Mouse (Mus musculus) bone marrow, adult 2 months (tissue): ENCODE measurements around the gene Phospho1. TPM values are rescaled to one million over a fixed set of nuclear protein-coding genes. Genes with fewer than 3 reads are reported as not detected.

ENCODE experiments used
- H3K27ac ChIP-seq: fragments of 200-500 bp; 2 replicates; pipeline ENCODE4 v1.5.1; 2012; ENCODE audit warnings: low read depth, mild to moderate bottlenecking, control low read depth, inconsistent platforms, low read length; ENCODE audit not compliant: control insufficient read depth, poor library complexity, insufficient read depth
- H3K4me1 ChIP-seq: fragments of 200-500 bp; 2 replicates; pipeline ENCODE4 v1.6.1; 2011; ENCODE audit warnings: low read length; ENCODE audit not compliant: control insufficient read depth, insufficient read depth
- H3K4me3 ChIP-seq: fragments of 200-500 bp; replicated peaks from 2 replicates; pipeline ENCODE3; 2011; ENCODE audit warnings: mild to moderate bottlenecking, low read depth, low read length, control low read depth; ENCODE audit not compliant: control insufficient read depth
- CTCF ChIP-seq: fragments of 200-500 bp; IDR thresholded peaks from 2 replicates; pipeline ENCODE4 v1.5.1; 2011; ENCODE audit warnings: low read length, control low read depth; ENCODE audit not compliant: control insufficient read depth, insufficient read depth
- POLR2A ChIP-seq: fragments of 200-500 bp; IDR thresholded peaks from 2 replicates; pipeline ENCODE4 v1.6.1; 2011; ENCODE audit warnings: low read depth, mild to moderate bottlenecking, control low read depth, low read length, borderline replicate concordance; ENCODE audit not compliant: control insufficient read depth
- WGBS: fragments of 180-500 bp; shearing (Covaris S2); methylation state at CpG from one replicate; pipeline ENCODE4 v1.1.7; 2018; 5-methylcytosine and 5-hydroxymethylcytosine counted together
- polyA plus RNA-seq: library from polyadenylated mRNA; stranded (reverse); fragments of >200 nt; gene quantifications from 2 replicates; pipeline ENCODE4 v1.2.4, GENCODE M21; 2011; ENCODE audit warnings: low replicate concordance; ENCODE audit not compliant: missing spikeins, insufficient read depth, insufficient read length

The Phospho1 gene
- polyA plus RNA-seq, 1 experiment, result 23.4 TPM

- H3K27ac ChIP-seq, result no peak overlapping the region
- TF ChIP-seq CTCF, result no peak
- no peak for TF ChIP-seq POLR2A
- WGBS, result 73% methylated on average over 9 of the region's 9 CpGs
- no peak overlapping the region for H3K4me3 ChIP-seq
- H3K4me1 ChIP-seq, result no peaks in the 10 kb centered on the region; the same call in 1 of the 2 replicates
These were observed 40.3 kb upstream of the Phospho1 start for GRCm38 (mm10) chr11:95783958-95784357.

GRCm38 (mm10) chr11:95785675-95786074, 38.6 kb upstream of the Phospho1 start:
- H3K4me3 ChIP-seq, result no peak overlapping the region
- TF ChIP-seq POLR2A (no peak), CTCF (peak; percentile 51)
- no peak overlapping the region for H3K27ac ChIP-seq
- 94% methylated on average over 4 of the region's 4 CpGs for WGBS
- no peaks in the 10 kb centered on the region; the same call in 1 of the 2 replicates for H3K4me1 ChIP-seq

- H3K4me3 ChIP-seq, result no peak overlapping the region
- WGBS, result 79% methylated on average over 6 of the region's 6 CpGs
- TF ChIP-seq CTCF, result no peak
- TF ChIP-seq POLR2A, result no peak
- H3K4me1 ChIP-seq, result no peaks in the 10 kb centered on the region; the same call in 1 of the 2 replicates
- no peak overlapping the region for H3K27ac ChIP-seq
These were observed 37.8 kb upstream of the Phospho1 start for GRCm38 (mm10) chr11:95786511-95786910.

DNA sequence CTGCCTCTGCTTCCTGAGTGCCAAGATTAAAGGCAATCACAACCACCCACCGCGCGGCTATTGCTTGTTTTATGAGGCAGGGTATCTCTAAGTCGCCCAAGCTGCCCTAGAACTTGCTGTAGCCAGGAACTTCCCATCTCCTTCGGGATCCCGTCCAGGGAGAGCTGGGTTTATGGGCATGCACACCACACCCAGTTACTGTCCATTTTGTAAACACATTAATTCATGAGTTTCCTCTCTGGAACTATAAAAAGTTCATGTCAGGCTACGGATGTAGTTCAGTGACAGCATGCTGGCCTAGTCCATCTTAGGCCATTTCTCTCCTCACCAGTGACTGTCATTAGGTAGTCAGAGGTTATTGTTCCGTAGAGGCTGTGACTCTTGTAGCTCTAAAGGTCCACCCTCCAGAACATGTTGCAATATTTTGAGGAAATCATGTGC, 34.8 kb upstream of the Phospho1 start:
- no peak overlapping the region for H3K4me3 ChIP-seq
- no peak for TF ChIP-seq CTCF
- no peak for TF ChIP-seq POLR2A
- peak overlapping the region; percentile 9; the same call in 1 of the 2 replicates for H3K27ac ChIP-seq
- no peaks in the 10 kb centered on the region; the same call in 1 of the 2 replicates for H3K4me1 ChIP-seq
- 75% methylated on average over 8 of the region's 8 CpGs for WGBS

DNA sequence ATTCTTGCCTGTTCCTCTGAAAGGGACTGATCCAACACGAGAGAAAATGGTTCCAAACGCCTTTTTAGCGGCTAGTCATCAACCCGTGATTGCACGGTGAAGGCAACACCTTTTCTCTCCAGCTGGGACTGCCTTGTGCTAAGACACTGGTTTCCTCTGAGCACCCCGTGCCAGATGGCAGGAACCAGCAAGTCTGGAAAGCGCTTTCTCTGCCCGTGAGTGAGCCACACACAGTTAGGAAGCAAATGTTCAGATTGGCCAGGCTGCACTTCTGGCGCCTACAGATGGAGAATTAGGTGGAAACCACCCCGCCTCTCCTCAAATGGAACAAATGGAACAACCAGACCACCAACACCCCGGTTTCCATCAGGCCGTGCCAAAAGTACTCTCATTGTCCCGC, 32.5 kb upstream of the Phospho1 start:
- TF ChIP-seq POLR2A (no peak), CTCF (no peak)
- 87% methylated on average over 13 of the region's 13 CpGs for WGBS
- Histone ChIP-seq H3K27ac (no peak overlapping the region), H3K4me1 (no peaks in the 10 kb centered on the region; the same call in 1 of the 2 replicates), H3K4me3 (no peak overlapping the region)

- Histone ChIP-seq H3K27ac (no peak overlapping the region), H3K4me3 (no peak overlapping the region), H3K4me1 (no peaks in the 10 kb centered on the region; the same call in 1 of the 2 replicates)
- TF ChIP-seq CTCF (no peak), POLR2A (no peak)
- 74% methylated on average over 8 of the region's 8 CpGs for WGBS
These were observed 31.3 kb upstream of the Phospho1 start for GRCm38 (mm10) chr11:95792950-95793509.

- no peak for TF ChIP-seq CTCF
- TF ChIP-seq POLR2A, result no peak
- WGBS, result 73% methylated on average over 5 of the region's 5 CpGs
- no peaks in the 10 kb centered on the region; the same call in 1 of the 2 replicates for H3K4me1 ChIP-seq
- H3K27ac ChIP-seq, result no peak overlapping the region
- no peak overlapping the region for H3K4me3 ChIP-seq
These were observed 30.1 kb upstream of the Phospho1 start for GRCm38 (mm10) chr11:95794201-95794600.

DNA sequence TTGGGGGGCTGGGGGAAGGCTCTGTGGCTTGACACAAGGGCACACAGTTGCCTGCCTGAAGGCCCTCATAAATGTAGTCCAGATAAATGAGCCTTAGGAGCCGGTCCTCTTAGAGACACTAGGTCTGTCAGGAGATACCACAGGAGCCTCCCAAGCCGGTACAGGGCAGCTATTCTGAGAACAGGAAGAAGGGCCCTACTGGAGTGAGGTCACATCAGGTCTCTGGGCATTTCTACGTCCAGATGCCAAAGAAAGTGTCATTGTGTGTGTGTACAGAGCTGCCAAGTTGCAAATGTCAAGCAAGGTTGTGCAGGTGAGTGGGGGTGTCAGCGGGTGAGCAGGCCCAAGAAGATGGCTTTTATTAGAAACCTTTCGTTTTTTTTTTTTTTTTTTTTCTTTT, 28.7 kb upstream of the Phospho1 start:
- no peak overlapping the region for H3K4me3 ChIP-seq
- 45% methylated on average over 5 of the region's 5 CpGs for WGBS
- TF ChIP-seq POLR2A (no peak), CTCF (no peak)
- H3K27ac ChIP-seq, result no peak overlapping the region
- no peaks in the 10 kb centered on the region; the same call in 1 of the 2 replicates for H3K4me1 ChIP-seq
